Mouse (Mus musculus): ENCODE data around the gene Senp3.
A peak's percentile ranks its signal among the peaks of the same experiment; 100 is the strongest.

The Senp3 gene

DNA sequence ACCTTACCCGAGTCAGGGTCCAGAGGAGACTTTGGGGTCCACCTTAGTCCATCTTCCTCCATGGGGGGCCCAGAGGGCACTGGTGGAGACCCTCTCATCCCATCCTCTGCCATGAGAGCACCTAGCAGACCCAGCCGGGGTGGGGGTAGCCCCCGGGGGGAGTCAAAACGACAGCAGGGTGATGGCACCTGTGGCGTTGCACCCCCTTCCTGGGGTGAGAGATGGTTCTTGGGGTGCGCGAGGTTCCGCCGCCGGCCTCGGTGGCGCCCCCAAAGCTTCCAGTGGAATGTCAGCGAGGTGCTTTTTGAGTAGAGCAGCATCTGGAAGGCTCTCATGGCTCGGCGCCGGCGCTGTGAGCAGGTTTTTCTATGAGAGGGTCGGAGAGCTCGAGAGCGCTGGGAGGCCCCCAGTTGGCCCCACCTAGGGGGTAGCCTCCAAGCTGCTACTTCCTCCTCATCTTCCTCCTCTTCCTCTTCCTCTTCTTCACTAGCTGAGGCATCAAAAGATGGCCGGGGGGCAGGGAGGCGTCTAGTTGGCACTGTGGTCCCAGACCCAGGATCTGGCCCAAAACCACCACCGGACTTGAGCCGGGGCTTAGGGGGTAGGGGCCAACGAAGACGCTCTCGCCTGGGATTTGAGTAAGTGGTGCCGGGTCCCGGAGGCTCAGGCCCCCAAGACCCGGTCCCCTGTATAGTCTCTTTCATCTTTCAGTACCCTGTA is 1.6 kb downstream of the Senp3 start:
- no peak for DNase-seq (ENCODE audit: low read depth)

GRCm38 (mm10) chr11:69679144-69679543 is 2.7 kb downstream of the Senp3 start:
- DNase-seq (ENCODE audit: low read depth), result no peak

DNA sequence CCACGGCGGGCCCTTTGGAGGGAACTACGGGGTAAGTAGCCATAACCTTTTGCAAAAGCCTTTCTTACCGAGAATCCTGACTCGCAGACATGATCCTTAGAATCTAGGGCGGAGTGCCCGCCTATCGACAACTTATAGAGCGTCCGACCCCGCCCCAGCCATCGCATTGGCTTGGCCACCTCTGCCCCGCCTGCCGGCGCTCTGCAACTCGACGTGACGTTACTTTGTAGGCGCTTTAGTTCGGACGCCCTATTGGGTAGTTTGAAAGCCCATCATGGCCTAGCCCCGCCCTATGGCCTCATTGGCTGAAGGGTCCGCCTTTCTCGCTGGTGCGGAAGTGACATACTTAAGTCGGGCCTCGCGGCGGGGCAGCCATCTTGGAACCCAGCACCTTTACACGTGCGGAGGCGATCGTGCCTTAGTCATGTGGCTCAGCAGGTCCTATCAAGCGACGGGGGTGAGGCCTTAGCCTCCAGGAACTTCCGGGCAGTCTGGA is 9.6 kb downstream of the Senp3 start, which contains the start of gene Eif4a1:
Eif4a1 (minus strand) TSS at position 213 of the 496 bp plus-strand sequence.
- DNase-seq (ENCODE audit: low read depth), result peak; percentile 100

GRCm38 (mm10) chr11:69671726-69672124 is 10.2 kb downstream of the Senp3 start:
- DNase-seq (ENCODE audit: low read depth), result no peak

GRCm38 (mm10) chr11:69670786-69671725 is 10.8 kb downstream of the Senp3 start:
- peak; percentile 93 for DNase-seq (ENCODE audit: low read depth)

GRCm38 (mm10) chr11:69666665-69667005 is 15.2 kb downstream of the Senp3 start:
- no peak for DNase-seq (ENCODE audit: low read depth)

- peak; percentile 90 for DNase-seq (ENCODE audit: low read depth)
Observed at GRCm38 (mm10) chr11:69665961-69666664, 15.8 kb downstream of the Senp3 start, which contains the start of gene Cd68. TSS of gene Cd68 (minus strand) at chr11:69666153.

DNA sequence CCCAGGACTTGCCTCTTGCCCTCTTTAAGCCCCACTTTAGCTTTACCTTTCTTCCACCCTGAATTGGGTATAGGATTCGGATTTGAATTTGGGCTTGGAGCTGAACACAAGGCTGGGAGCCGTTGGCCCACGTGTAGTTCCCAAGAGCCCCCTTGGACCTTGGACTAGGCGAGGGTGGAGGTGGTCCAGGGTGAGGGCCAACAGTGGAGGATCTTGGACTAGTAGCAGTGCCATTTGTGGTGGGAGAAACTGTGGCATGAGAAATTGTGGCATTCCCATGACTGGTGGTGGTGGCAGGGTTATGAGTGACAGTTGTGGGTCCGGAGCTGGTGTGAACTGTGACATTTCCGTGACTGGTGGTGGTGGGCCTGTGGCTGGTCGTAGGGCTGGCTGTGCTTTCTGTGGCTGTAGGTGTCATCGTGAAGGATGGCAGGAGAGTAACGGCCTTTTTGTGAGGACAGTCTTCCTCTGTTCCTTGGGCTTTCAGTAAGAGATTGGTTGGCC is 16.4 kb downstream of the Senp3 start:
- DNase-seq (ENCODE audit: low read depth), result no peak

GRCm38 (mm10) chr11:69664841-69665240 is 17.0 kb downstream of the Senp3 start:
- no peak for DNase-seq (ENCODE audit: low read depth)

DNA sequence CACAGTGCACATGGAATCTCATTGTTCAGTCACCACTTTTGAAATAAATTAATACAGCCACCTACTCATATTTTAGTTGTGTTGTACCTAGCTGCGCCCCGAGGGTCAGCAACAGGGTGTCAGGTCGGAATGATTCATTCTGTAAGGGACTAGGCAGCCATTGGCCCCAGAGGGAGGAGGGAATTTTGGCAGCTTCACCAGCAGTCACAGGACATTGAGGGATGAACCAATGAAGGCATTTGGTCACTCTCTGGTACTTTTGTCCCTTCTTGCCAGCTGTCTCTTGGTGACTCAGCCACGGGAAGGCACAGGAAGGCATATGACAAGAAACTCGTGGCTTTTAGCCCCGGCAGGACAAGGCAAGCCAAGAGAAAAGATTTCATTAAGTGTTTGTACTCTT is 18.1 kb downstream of the Senp3 start:
- DNase-seq (ENCODE audit: low read depth), result no peak

DNA sequence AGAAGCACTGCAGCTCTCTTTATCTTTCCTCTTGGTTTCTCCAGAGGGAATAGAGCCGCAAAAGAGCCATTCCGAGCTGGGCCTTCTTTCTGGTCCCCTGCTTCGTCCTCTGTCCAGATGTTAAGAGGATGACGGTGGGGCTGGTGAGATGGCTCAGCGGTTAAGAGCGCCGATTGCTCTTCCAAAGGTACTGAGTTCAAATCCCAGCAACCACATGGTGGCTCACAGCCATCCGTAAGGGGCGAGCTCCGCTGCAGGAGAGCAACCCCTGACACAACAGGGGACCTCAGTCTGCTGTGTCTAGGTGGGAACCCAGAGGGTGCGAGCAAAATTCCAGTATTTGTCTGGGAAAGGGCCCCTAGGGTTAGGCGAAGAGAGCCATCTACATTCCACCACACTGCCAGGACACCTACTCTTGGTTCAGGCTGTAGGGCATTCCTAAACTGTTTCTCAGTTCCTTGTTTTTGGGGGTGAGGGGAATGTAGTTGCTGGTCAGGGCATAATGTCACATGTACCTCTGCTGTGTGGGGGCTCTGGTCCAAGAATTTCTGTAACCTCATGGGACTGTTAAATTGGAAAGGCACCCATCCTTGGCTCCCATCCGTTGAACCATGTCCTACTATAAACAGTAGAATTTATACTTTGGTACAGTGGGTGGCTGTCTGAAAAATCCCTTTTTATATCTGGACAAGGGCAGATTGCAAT is 18.8 kb downstream of the Senp3 start:
- no peak for DNase-seq (ENCODE audit: low read depth)

DNA sequence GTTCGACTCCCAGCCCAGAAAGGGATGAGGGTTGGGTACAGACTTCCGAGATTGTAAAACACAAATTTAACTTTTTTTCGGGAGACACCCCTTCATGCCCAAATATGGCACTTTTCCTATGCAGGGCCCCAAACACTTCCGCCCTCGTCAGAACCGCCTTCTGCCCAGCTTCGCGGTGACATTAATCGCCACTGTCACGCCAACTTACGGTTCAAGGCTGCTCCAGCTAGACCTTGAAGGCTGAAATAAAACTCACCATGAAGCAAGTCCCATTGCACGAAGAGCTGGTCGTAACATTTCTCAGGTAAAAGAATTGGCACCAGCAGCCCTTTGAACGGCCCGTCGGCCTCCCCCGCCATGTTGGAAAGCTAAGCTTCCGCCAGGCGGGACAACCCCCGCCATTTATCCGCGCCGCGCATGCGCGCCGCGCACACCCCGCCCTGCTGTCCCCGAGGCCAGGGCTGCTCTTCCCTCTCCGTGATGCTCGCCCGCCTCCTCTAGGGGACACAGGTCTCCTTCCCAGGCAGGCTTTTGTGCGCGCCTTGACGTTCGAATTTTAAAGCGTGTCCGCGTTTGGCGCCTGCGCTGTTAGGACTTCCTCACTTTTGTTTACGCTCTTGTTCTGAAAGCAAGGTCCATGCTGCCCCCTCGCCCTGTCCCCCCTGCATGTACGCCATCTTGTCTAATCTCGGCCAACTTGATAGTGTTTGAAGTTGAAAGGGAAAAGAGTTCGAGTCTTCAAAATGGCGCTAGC is 19.5 kb downstream of the Senp3 start, which contains the start of gene Mpdu1:
Mpdu1 (minus strand) TSS at position 430 of the 754 bp plus-strand sequence.
- DNase-seq (ENCODE audit: low read depth), result peak; percentile 93

DNA sequence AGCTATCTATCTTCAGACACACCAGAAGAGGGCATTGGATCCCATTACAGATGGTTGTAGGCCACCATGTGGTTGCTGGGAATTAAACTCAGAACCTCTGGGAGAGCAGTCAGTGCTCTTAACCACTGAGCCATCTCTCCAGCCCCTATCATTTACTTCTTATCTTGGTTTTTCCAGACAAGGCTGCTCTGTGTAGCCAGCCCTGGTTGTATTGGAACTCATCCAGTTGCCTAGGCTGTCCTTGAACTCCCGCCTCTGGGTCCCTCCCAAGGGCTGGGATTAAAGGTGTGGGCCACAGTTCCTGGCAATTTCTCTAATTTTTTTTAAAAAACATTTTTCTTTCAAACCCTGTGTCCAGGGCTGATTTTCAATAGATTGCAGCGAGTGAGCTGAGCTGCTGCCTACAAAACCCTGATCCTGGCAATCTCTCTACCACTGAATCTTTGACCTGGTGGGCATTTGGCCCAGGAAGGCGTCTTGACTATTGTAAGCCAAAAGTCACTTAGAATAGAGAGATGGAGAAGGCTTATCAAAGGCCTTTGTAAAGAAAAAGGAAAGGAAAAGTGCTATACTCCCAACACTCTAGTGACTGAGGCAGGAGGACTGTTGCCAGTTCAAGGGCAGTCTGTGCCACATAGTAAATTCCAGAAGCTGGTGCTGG is 20.5 kb downstream of the Senp3 start:
- DNase-seq (ENCODE audit: low read depth), result no peak

DNA sequence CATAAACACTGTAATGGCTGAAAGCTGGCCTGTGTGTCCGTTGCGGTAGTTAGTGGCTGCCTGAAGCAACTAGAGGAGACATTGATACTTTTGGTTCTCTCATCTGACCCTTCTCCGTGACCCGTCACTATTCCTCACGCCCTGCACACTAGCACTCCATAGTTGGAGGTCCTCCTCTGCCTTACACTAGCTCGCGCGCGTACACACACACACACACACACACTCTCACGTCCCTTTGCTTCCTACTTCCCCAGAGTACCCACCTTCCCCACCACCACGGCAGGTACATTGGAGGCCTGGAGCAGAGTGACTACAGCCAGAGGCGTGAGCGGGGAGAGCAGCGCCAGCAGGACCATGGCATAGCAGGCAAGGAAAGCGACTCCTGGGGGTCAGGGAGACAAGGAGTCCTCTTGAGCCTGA is 24.4 kb downstream of the Senp3 start:
- no peak for DNase-seq (ENCODE audit: low read depth)

DNA sequence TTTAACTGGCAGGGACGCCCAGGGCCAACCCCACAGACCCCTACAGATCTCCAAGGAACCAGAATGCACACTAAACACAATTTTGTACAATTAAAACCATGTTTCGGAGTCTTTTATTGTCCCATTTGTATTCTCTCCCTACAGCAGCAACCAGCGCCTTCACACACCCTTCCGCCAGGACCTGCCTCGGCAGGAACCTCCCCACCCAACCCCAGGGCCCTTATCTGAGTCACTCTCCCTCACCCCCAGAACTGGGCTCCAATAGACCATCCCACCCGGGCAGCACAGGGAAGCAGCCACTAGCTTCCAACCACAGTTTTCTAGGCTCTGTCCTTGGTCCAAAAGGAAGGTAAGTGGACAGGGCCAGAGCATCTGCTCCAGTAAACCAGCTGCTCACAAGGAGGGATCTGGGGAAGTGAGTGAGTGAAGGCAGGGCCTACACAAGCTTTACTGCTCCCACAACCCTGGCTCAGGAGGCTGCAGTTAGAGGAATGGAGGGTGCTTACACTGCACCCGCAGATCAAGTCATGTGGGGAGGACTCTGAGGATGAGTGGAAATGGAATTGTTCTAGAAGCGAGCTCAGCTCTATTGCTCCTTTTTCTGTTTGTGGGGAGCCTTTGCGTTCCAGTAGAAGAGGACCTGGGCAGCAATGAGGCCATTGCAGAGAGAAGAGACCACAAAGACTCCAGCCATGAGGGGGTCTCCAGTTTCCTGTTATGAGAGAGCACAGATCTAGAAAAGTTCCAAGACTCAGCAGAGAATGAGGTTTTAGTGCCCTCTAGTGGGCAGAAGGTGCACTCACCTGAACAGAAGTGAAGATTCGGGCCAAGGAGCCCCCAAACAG is 25.0 kb downstream of the Senp3 start:
- no peak for DNase-seq (ENCODE audit: low read depth)

DNA sequence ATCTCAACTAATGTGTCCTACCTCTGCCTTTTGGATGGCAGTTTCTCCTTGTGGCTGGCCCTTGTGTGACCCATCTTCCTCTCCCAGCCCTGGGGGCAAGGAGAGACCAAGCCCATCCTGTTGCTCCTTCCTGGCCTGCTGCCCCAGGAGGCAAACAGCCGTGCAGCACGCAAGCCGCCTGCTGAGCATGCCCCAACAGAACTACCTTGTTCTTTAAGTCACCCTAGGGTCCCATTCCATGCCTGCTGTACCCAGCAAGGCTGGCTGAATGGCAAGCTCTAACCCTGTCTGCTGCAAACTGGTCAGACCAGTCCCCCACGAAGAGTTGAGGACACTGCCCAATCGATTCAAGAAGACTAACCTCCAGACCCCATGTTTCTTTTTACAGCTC is 25.8 kb downstream of the Senp3 start:
- no peak for DNase-seq (ENCODE audit: low read depth)

GRCm38 (mm10) chr11:69655264-69656064 is 26.4 kb downstream of the Senp3 start, which contains the start of gene Sox15:
TSS of gene Sox15 (plus strand) at chr11:69655314.
- DNase-seq (ENCODE audit: low read depth), result peak; percentile 62

DNA sequence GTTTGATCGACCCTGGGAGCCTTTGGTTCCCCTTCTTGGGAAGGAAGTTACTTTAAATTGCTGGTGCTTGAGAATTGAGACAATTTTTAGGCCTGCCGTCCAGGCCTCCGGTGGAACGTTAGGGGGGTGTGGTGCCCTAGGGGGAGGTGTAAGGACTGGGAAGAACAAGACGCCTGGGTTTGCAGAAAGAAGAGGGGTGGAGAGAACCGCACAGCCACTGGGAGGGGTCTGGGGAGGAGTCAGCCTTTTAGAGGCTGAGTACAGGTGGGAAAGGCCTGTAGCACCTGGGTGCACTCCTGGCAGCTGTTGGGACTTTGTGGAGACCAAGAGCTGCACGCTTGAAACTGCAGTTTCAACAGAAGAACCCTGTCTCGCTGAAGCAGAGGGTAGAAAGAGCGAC is 27.1 kb downstream of the Senp3 start:
- no peak for DNase-seq (ENCODE audit: low read depth)

All from c-Kit-positive CD71-negative TER-119-negative erythroid progenitor cells, embryonic 14.5 days (primary cell).